Comparison of ENCODE assay signal across 19 mouse cellular contexts in the genomic region with DNA sequence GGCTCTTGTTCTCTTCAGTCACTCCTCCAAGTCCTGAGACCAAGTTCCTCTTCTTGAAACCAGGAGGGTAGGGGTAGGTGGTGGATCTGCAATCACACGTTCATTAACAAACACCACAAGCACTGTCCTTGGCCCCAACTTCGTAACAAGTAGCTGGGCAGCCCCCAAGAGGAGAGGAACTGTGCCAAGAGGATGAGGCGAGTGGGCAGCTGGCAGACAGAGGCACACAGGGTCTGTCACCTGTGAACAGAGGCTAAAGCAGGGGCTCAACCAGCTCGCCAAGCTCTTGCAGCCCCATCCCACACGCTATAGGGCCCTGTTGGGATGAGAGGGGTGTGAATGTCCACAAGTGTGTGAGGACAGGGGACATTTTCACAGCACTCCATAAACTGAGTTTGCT. TPM values are rescaled to one million over a fixed set of nuclear protein-coding genes. Genes with fewer than 3 reads are reported as not detected.
DNase-seq lines count a peak whose midpoint lies in the region; ATAC-seq and TF ChIP-seq lines count a peak whose summit lies in the region.
"Had no signal": no experiment of that assay in that cellular context is flagged by ENCODE, and none has a peak within 500 bp of the region (broad histone marks: within the 10 kb centered on the region; RNA-seq: fewer than 3 reads in every experiment).

No protein-coding gene starts in this region.

- H3K4me3 ChIP-seq in heart, embryonic 11.5 days (ENCODE audit: low read depth, low read length): no peak overlapping the region
- H3K4me3 ChIP-seq in midbrain, postnatal 0 days (ENCODE audit: low read depth, low read length): no peak overlapping the region
- no peak overlapping the region for H3K4me3 ChIP-seq in midbrain, embryonic 14.5 days (replicated peaks; ENCODE audit: low read depth, low read length)
- no peak overlapping the region for H3K4me3 ChIP-seq in limb, embryonic 10.5 days
- H3K4me3 ChIP-seq: left cerebral cortex, adult 2 months; lung, embryonic 15.5 days; midbrain, embryonic 13.5 days; myocyte had no signal

- no peaks in the 10 kb centered on the region for H3K36me3 ChIP-seq in heart, embryonic 11.5 days (ENCODE audit: control insufficient read depth, insufficient read depth, low read length)
- no peaks in the 10 kb centered on the region for H3K36me3 ChIP-seq in midbrain, postnatal 0 days (ENCODE audit: insufficient read depth, low read length)
- H3K36me3 ChIP-seq in midbrain, embryonic 14.5 days (ENCODE audit: control insufficient read depth, insufficient read depth, low read length): no peaks in the 10 kb centered on the region
- H3K36me3 ChIP-seq in limb, embryonic 10.5 days: no peaks in the 10 kb centered on the region
- H3K36me3 ChIP-seq: lung, embryonic 15.5 days; midbrain, embryonic 13.5 days had no signal

- TF ChIP-seq CTCF in midbrain, postnatal 0 days (IDR thresholded peaks at IDR 0.05): no peak

- 76% methylated on average over 5 of the region's 5 CpGs for WGBS in heart, embryonic 11.5 days (ENCODE audit: insufficient replicate concordance)
- 80% methylated on average over 5 of the region's 5 CpGs for WGBS in midbrain, postnatal 0 days
- 79% methylated on average over 5 of the region's 5 CpGs for WGBS in midbrain, embryonic 14.5 days
- WGBS in limb, embryonic 10.5 days: 93% methylated on average over 5 of the region's 5 CpGs

- no peaks in the 10 kb centered on the region for H3K27me3 ChIP-seq in heart, embryonic 11.5 days (ENCODE audit: control insufficient read depth, insufficient read depth, low read length)
- H3K27me3 ChIP-seq in midbrain, postnatal 0 days (ENCODE audit: insufficient read depth, low read length): no peaks in the 10 kb centered on the region
- H3K27me3 ChIP-seq in midbrain, embryonic 14.5 days (ENCODE audit: control insufficient read depth, insufficient read depth, low read length): no peaks in the 10 kb centered on the region
- no peaks in the 10 kb centered on the region for H3K27me3 ChIP-seq in limb, embryonic 10.5 days (ENCODE audit: low read depth, poor library complexity, severe bottlenecking)
- H3K27me3 ChIP-seq: lung, embryonic 15.5 days; midbrain, embryonic 13.5 days had no signal

- no peak for ATAC-seq in heart, embryonic 11.5 days (replicated peaks; ENCODE audit: insufficient number of reproducible peaks, low FRiP score, low TSS enrichment)
- ATAC-seq in midbrain, postnatal 0 days (ENCODE audit: low FRiP score): no peak
- ATAC-seq in midbrain, embryonic 14.5 days (ENCODE audit: low FRiP score, low TSS enrichment): no peak
- no peak for ATAC-seq in inflammation-experienced regulatory T-cells, adult 6 months
- ATAC-seq: midbrain, embryonic 13.5 days had no signal

- H3K4me2 ChIP-seq in heart, embryonic 11.5 days: no peak overlapping the region
- H3K4me2 ChIP-seq in midbrain, postnatal 0 days (ENCODE audit: low read depth, low read length, poor library complexity, severe bottlenecking): no peak overlapping the region
- H3K4me2 ChIP-seq in midbrain, embryonic 14.5 days (ENCODE audit: low read length): no peak overlapping the region
- H3K4me2 ChIP-seq: lung, embryonic 15.5 days; midbrain, embryonic 13.5 days had no signal

- peaks cover 30% of the 10 kb centered on the region for H3K4me1 ChIP-seq in heart, embryonic 11.5 days (ENCODE audit: control insufficient read depth, insufficient read depth, low read length)
- H3K4me1 ChIP-seq in midbrain, postnatal 0 days (ENCODE audit: insufficient read depth, low read length): peaks cover 4% of the 10 kb centered on the region; the same call in 1 of the 2 replicates
- H3K4me1 ChIP-seq in midbrain, embryonic 14.5 days (ENCODE audit: control insufficient read depth, insufficient read depth, low read length): no peaks in the 10 kb centered on the region; the same call in 1 of the 2 replicates
- peaks cover 19% of the 10 kb centered on the region for H3K4me1 ChIP-seq in limb, embryonic 10.5 days

- 0 out of 2 replicates have a peak overlapping the region, but pooled peaks have one; percentile 30 for H3K9ac ChIP-seq in heart, embryonic 11.5 days (ENCODE audit: low read depth, low read length)
- H3K9ac ChIP-seq in midbrain, postnatal 0 days (replicated peaks; ENCODE audit: low read length, poor library complexity, severe bottlenecking): no peak overlapping the region
- H3K9ac ChIP-seq in midbrain, embryonic 14.5 days (replicated peaks; ENCODE audit: low read length): no peak overlapping the region
- H3K9ac ChIP-seq: liver, embryonic 14.5 days; lung, embryonic 15.5 days; midbrain, embryonic 13.5 days had no signal

- H3K27ac ChIP-seq in heart, embryonic 11.5 days (ENCODE audit: low read depth, low read length): no peak overlapping the region
- no peak overlapping the region for H3K27ac ChIP-seq in midbrain, postnatal 0 days (ENCODE audit: low read depth, low read length)
- H3K27ac ChIP-seq in midbrain, embryonic 14.5 days (replicated peaks; ENCODE audit: low read depth, low read length): no peak overlapping the region
- H3K27ac ChIP-seq in limb, embryonic 10.5 days: 0 out of 2 replicates have a peak overlapping the region, but pooled peaks have one; percentile 30
- H3K27ac ChIP-seq: liver, embryonic 14.5 days; lung, embryonic 15.5 days; macrophage; midbrain, embryonic 13.5 days; stomach, postnatal 0 days had no signal

- DNase-seq in heart, adult 9 months (ENCODE audit: low spot score in 2 of 2): no peak
- DNase-seq in midbrain, postnatal 0 days (ENCODE audit: low spot score): peak; percentile 13
- DNase-seq in midbrain, embryonic 14.5 days: no peak
- no peak for DNase-seq in limb, embryonic 10.5 days (ENCODE audit: low spot score)
- no peak for DNase-seq in adrenal gland, postnatal 14 days
- DNase-seq: adrenal gland, adult 2 months; embryo, embryonic 11 days; kidney, adult 8-10 months; kidney, postnatal 14 days; layer of hippocampus, adult 9-11 months had no signal

- H3K9me3 ChIP-seq in heart, embryonic 11.5 days (replicated peaks; ENCODE audit: control insufficient read depth, low read length): no peaks in the 10 kb centered on the region
- no peaks in the 10 kb centered on the region for H3K9me3 ChIP-seq in midbrain, postnatal 0 days (ENCODE audit: low read length)
- H3K9me3 ChIP-seq in midbrain, embryonic 14.5 days (ENCODE audit: control insufficient read depth, low read length): no peaks in the 10 kb centered on the region
- H3K9me3 ChIP-seq in limb, embryonic 10.5 days (replicated peaks): no peaks in the 10 kb centered on the region
- H3K9me3 ChIP-seq: lung, embryonic 15.5 days; midbrain, embryonic 13.5 days had no signal

RNA-seq across cellular contexts. Expression of a gene that starts 24.5 kb away (rescaled TPM):
- polyA plus RNA-seq in heart, embryonic 11.5 days (2014; fragmentation: Nextera tagmentation; extraction: Ambion mirVana): 6.5 and 6.6 TPM in 2 replicates
- 74.6 and 88.7 TPM in 2 replicates for total RNA-seq in midbrain, postnatal 0 days (2014; rRNA removed)
- polyA plus RNA-seq in midbrain, postnatal 0 days (2015; fragmentation: Nextera tagmentation; extraction: Ambion mirVana): 26.2 and 26.4 TPM in 2 replicates
- polyA plus RNA-seq in midbrain, embryonic 14.5 days (2014; fragmentation: Nextera tagmentation; extraction: Ambion mirVana): 41.1 and 58.8 TPM in 2 replicates
- polyA plus RNA-seq in limb, embryonic 10.5 days (2016; fragmentation: Nextera tagmentation; extraction: Ambion mirVana): 2.4 and 3.8 TPM in 2 replicates
- total RNA-seq in adrenal gland, postnatal 14 days (2021): 3.7 and 5.2 TPM in 2 replicates
- polyA plus RNA-seq in inflammation-experienced regulatory T-cells, adult 6 months (2017; shearing (Covaris generic)): 10 to 100 TPM in 1 of 3 experiments, 1 to 10 TPM in 2; 5.2 to 14.8 (median 7.4) TPM
